Mouse (Mus musculus): ENCODE results near the gene Tbl2. TPM values are rescaled to one million over a fixed set of nuclear protein-coding genes. Genes with fewer than 3 reads are reported as not detected.
A peak's percentile ranks its signal among the peaks of the same experiment; 100 is the strongest.

Gene Tbl2
- polyA plus RNA-seq, 1 experiment from 2014 or later: 26.5 TPM

- no peak overlapping the region for H3K27ac ChIP-seq (replicated peaks)
- ATAC-seq (ENCODE audit: low FRiP score, low read depth): no peak
- H3K4me3 ChIP-seq: no peak overlapping the region
- H3K36me3 ChIP-seq: no peaks in the 10 kb centered on the region
- H3K9ac ChIP-seq (replicated peaks): no peak overlapping the region
- no peaks in the 10 kb centered on the region for H3K4me1 ChIP-seq
- peaks cover 17% of the 10 kb centered on the region for H3K27me3 ChIP-seq
- H3K9me3 ChIP-seq: no peaks in the 10 kb centered on the region
- no peak overlapping the region for H3K4me2 ChIP-seq (replicated peaks)
- 70% methylated on average over 4 of the region's 4 CpGs for WGBS
Observed at GRCm38 (mm10) chr5:135120753-135121152, 28.7 kb upstream of the Tbl2 start.

GRCm38 (mm10) chr5:135126121-135126520 is 23.3 kb upstream of the Tbl2 start:
- no peak for ATAC-seq (ENCODE audit: low FRiP score, low read depth)
- no peak overlapping the region for H3K4me3 ChIP-seq
- 58% methylated on average over 6 of the region's 6 CpGs for WGBS
- H3K9ac ChIP-seq (replicated peaks): no peak overlapping the region
- no peak overlapping the region for H3K4me2 ChIP-seq (replicated peaks)
- H3K9me3 ChIP-seq: no peaks in the 10 kb centered on the region
- H3K27ac ChIP-seq (replicated peaks): no peak overlapping the region
- H3K36me3 ChIP-seq: no peaks in the 10 kb centered on the region
- H3K4me1 ChIP-seq: no peaks in the 10 kb centered on the region
- H3K27me3 ChIP-seq: peaks cover 22% of the 10 kb centered on the region

GRCm38 (mm10) chr5:135127669-135128068 is 21.8 kb upstream of the Tbl2 start:
- no peak for ATAC-seq (ENCODE audit: low FRiP score, low read depth)
- Histone ChIP-seq H3K4me3 (no peak overlapping the region), H3K36me3 (no peaks in the 10 kb centered on the region), H3K9ac (replicated peaks) (no peak overlapping the region), H3K4me2 (replicated peaks) (no peak overlapping the region), H3K27ac (replicated peaks) (no peak overlapping the region), H3K4me1 (no peaks in the 10 kb centered on the region), H3K9me3 (no peaks in the 10 kb centered on the region), H3K27me3 (peaks cover 22% of the 10 kb centered on the region)
- WGBS: 83% methylated on average over 6 of the region's 6 CpGs

- Histone ChIP-seq H3K27me3 (peaks cover 43% of the 10 kb centered on the region), H3K36me3 (no peaks in the 10 kb centered on the region), H3K9ac (replicated peaks) (no peak overlapping the region), H3K4me2 (replicated peaks) (no peak overlapping the region), H3K4me3 (no peak overlapping the region), H3K4me1 (peaks cover 8% of the 10 kb centered on the region; the same call in 1 of the 2 replicates), H3K9me3 (no peaks in the 10 kb centered on the region), H3K27ac (replicated peaks) (no peak overlapping the region)
- WGBS: 81% methylated on average over 4 of the region's 4 CpGs
- no peak for ATAC-seq (ENCODE audit: low FRiP score, low read depth)
Observed at GRCm38 (mm10) chr5:135129747-135130146, 19.7 kb upstream of the Tbl2 start.

- H3K4me2 ChIP-seq (replicated peaks): peak overlapping the region; percentile 36
- no peak for ATAC-seq (ENCODE audit: low FRiP score, low read depth)
- H3K27me3 ChIP-seq: peaks cover 57% of the 10 kb centered on the region
- WGBS: 5% methylated on average over 26 of the region's 26 CpGs
- 0 out of 2 replicates have a peak overlapping the region, but pooled peaks have one; percentile 13 for H3K4me3 ChIP-seq
- no peaks in the 10 kb centered on the region for H3K36me3 ChIP-seq
- H3K4me1 ChIP-seq: peaks cover 8% of the 10 kb centered on the region; the same call in 1 of the 2 replicates
- no peaks in the 10 kb centered on the region for H3K9me3 ChIP-seq
- no peak overlapping the region for H3K9ac ChIP-seq (replicated peaks)
- no peak overlapping the region for H3K27ac ChIP-seq (replicated peaks)
Observed at GRCm38 (mm10) chr5:135133736-135134405, 15.6 kb upstream of the Tbl2 start.

GRCm38 (mm10) chr5:135134534-135134933 is 14.9 kb upstream of the Tbl2 start:
- H3K9ac ChIP-seq (replicated peaks): no peak overlapping the region
- no peaks in the 10 kb centered on the region for H3K9me3 ChIP-seq
- no peak for ATAC-seq (ENCODE audit: low FRiP score, low read depth)
- H3K4me1 ChIP-seq: peaks cover 8% of the 10 kb centered on the region; the same call in 1 of the 2 replicates
- 0 out of 2 replicates have a peak overlapping the region, but pooled peaks have one; percentile 13 for H3K4me3 ChIP-seq
- no peaks in the 10 kb centered on the region for H3K36me3 ChIP-seq
- peaks cover 57% of the 10 kb centered on the region for H3K27me3 ChIP-seq
- WGBS: 4% methylated on average over 8 of the region's 8 CpGs
- no peak overlapping the region for H3K27ac ChIP-seq (replicated peaks)
- H3K4me2 ChIP-seq (replicated peaks): peak overlapping the region; percentile 36

- H3K9ac ChIP-seq (replicated peaks): no peak overlapping the region
- peaks cover 17% of the 10 kb centered on the region for H3K27me3 ChIP-seq
- no peak overlapping the region for H3K4me3 ChIP-seq
- H3K9me3 ChIP-seq: no peaks in the 10 kb centered on the region
- no peak for ATAC-seq (ENCODE audit: low FRiP score, low read depth)
- H3K4me1 ChIP-seq: no peaks in the 10 kb centered on the region
- H3K4me2 ChIP-seq (replicated peaks): no peak overlapping the region
- no peak overlapping the region for H3K27ac ChIP-seq (replicated peaks)
- 70% methylated on average over 2 of the region's 2 CpGs for WGBS
- H3K36me3 ChIP-seq: no peaks in the 10 kb centered on the region
Observed at GRCm38 (mm10) chr5:135139881-135140280, 9.6 kb upstream of the Tbl2 start.

GRCm38 (mm10) chr5:135144469-135144868 is 5.0 kb upstream of the Tbl2 start:
- ATAC-seq (ENCODE audit: low FRiP score, low read depth): no peak
- 0 out of 2 replicates have a peak, but pooled peaks cover 4% of the 10 kb centered on the region for H3K27me3 ChIP-seq
- H3K4me2 ChIP-seq (replicated peaks): no peak overlapping the region
- H3K27ac ChIP-seq (replicated peaks): no peak overlapping the region
- 63% methylated on average over 4 of the region's 4 CpGs for WGBS
- no peak overlapping the region for H3K9ac ChIP-seq (replicated peaks)
- no peaks in the 10 kb centered on the region for H3K36me3 ChIP-seq
- H3K4me3 ChIP-seq: no peak overlapping the region
- H3K9me3 ChIP-seq: no peaks in the 10 kb centered on the region
- H3K4me1 ChIP-seq: peaks cover 10% of the 10 kb centered on the region; the same call in 1 of the 2 replicates

- H3K4me3 ChIP-seq: no peak overlapping the region
- ATAC-seq (ENCODE audit: low FRiP score, low read depth): no peak
- peaks cover 16% of the 10 kb centered on the region; the same call in 1 of the 2 replicates for H3K4me1 ChIP-seq
- 89% methylated on average over 3 of the region's 3 CpGs for WGBS
- H3K4me2 ChIP-seq (replicated peaks): no peak overlapping the region
- H3K9me3 ChIP-seq: no peaks in the 10 kb centered on the region
- H3K27ac ChIP-seq (replicated peaks): no peak overlapping the region
- 0 out of 2 replicates have a peak, but pooled peaks cover 4% of the 10 kb centered on the region for H3K27me3 ChIP-seq
- no peaks in the 10 kb centered on the region for H3K36me3 ChIP-seq
- H3K9ac ChIP-seq (replicated peaks): no peak overlapping the region
Observed at GRCm38 (mm10) chr5:135145532-135145931, 3.9 kb upstream of the Tbl2 start.

- Histone ChIP-seq H3K9me3 (no peaks in the 10 kb centered on the region), H3K27ac (replicated peaks) (no peak overlapping the region), H3K4me1 (peaks cover 16% of the 10 kb centered on the region; the same call in 1 of the 2 replicates), H3K27me3 (0 out of 2 replicates have a peak, but pooled peaks cover 3% of the 10 kb centered on the region), H3K4me2 (replicated peaks) (no peak overlapping the region), H3K4me3 (no peak overlapping the region), H3K9ac (replicated peaks) (no peak overlapping the region), H3K36me3 (no peaks in the 10 kb centered on the region)
- ATAC-seq (ENCODE audit: low FRiP score, low read depth): no peak
Observed at GRCm38 (mm10) chr5:135145955-135146354, 3.5 kb upstream of the Tbl2 start.

GRCm38 (mm10) chr5:135148715-135149052 is 773 bp upstream of the Tbl2 start:
- Histone ChIP-seq H3K4me3 (peak overlapping the region; percentile 65), H3K4me1 (peaks cover 16% of the 10 kb centered on the region; the same call in 1 of the 2 replicates), H3K27me3 (no peaks in the 10 kb centered on the region), H3K9me3 (no peaks in the 10 kb centered on the region), H3K27ac (replicated peaks) (peak overlapping the region; percentile 90), H3K4me2 (replicated peaks) (peak overlapping the region; percentile 76), H3K9ac (replicated peaks) (peak overlapping the region; percentile 72), H3K36me3 (peaks cover 8% of the 10 kb centered on the region; the same call in 1 of the 2 replicates)
- under 1% methylated on average over 13 of the region's 13 CpGs for WGBS
- ATAC-seq (ENCODE audit: low FRiP score, low read depth): no peak

- Histone ChIP-seq H3K4me1 (peaks cover 16% of the 10 kb centered on the region; the same call in 1 of the 2 replicates), H3K36me3 (peaks cover 19% of the 10 kb centered on the region), H3K27me3 (no peaks in the 10 kb centered on the region), H3K4me2 (replicated peaks) (peak overlapping the region; percentile 76), H3K9me3 (no peaks in the 10 kb centered on the region), H3K27ac (replicated peaks) (peak overlapping the region; percentile 90), H3K9ac (replicated peaks) (peak overlapping the region; percentile 72), H3K4me3 (peak overlapping the region; percentile 65)
- under 1% methylated on average over 23 of the region's 23 CpGs for WGBS
- no peak for ATAC-seq (ENCODE audit: low FRiP score, low read depth)
Observed at GRCm38 (mm10) chr5:135149820-135150178, 342 bp downstream of the Tbl2 start.
